Mouse (Mus musculus): ENCODE data around the gene Ankrd33b. TPM values are rescaled to one million over a fixed set of nuclear protein-coding genes. Genes with fewer than 3 reads are reported as not detected.

Ankrd33b gene
- polyA plus RNA-seq, 1 experiment, result 6.1 TPM

DNA sequence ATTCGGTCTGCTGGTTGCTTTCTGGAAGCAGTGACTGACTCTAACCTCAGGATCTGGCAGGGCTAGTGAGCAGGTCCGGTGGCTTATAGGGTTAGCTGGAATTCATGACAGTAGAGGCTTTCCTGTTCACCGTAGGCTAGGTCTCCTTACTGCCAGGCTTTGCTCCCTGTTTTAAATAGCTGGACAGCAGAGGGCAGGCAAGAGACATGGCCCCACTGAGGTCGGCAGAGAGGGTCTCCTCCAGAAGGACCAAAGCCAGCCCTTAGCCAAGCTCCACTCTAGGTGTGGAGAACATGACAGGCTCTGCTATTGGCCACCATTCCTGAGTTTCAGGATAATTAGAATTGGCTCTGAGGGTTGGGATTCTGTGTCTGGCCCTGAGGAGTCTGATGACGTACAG is 83.4 kb downstream of the Ankrd33b start:
- TF ChIP-seq CTCF (IDR thresholded peaks at IDR 0.05; ENCODE audit: control insufficient read depth, insufficient read depth, insufficient read length) (no peak), MYOD1 (IDR thresholded peaks at IDR 0.05; ENCODE audit: control insufficient read depth, insufficient read length, low read depth) (no peak), MAX (IDR thresholded peaks at IDR 0.05) (no peak), USF1 (IDR thresholded peaks at IDR 0.05; ENCODE audit: low read depth) (no peak), MYOG (IDR thresholded peaks at IDR 0.05; ENCODE audit: control insufficient read depth, extremely low read depth, insufficient read length) (no peak), CEBPB (IDR thresholded peaks at IDR 0.05; ENCODE audit: low read depth) (no peak), FOSL1 (IDR thresholded peaks at IDR 0.05; ENCODE audit: insufficient read depth, low read length, poor library complexity, severe bottlenecking) (no peak)
- H3K79me3 ChIP-seq (ENCODE audit: low read depth), result no peaks in the 10 kb centered on the region
- no peaks in the 10 kb centered on the region for H3K79me2 ChIP-seq (ENCODE audit: control insufficient read depth, insufficient read depth)
- no peak overlapping the region for H3ac ChIP-seq (ENCODE audit: control insufficient read depth, insufficient read length, low read depth)
- no peaks in the 10 kb centered on the region for H3K36me3 ChIP-seq (ENCODE audit: control insufficient read depth, insufficient read depth)
- no peaks in the 10 kb centered on the region for H3K27me3 ChIP-seq (ENCODE audit: control insufficient read depth, insufficient read depth, insufficient read length)
- no peak overlapping the region for H3K4me3 ChIP-seq (ENCODE audit: insufficient read depth, poor library complexity, severe bottlenecking)

DNA sequence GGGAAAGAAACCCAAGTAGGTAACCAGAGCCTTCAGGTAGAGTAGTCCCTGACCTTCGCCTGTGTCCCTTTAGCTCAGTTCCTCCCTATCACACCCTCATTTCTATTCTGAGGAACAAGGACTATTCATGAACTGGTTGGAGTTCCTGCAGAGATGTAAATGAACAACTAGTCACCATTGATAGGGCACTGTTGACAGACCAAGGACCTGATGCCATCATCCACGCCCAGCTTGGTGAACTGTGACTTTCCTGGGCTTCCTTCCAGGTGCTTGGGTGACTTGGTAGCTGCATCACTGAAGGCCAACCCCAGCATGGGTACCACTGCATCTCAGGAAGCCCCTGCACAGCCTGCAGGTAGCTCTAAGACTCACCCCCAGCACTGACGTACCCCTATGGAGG is 85.2 kb downstream of the Ankrd33b start:
- TF ChIP-seq CTCF (IDR thresholded peaks at IDR 0.05; ENCODE audit: control insufficient read depth, insufficient read depth, insufficient read length), result no peak
- no peak for TF ChIP-seq CEBPB (IDR thresholded peaks at IDR 0.05; ENCODE audit: low read depth)
- TF ChIP-seq USF1 (IDR thresholded peaks at IDR 0.05; ENCODE audit: low read depth), result no peak
- no peak for TF ChIP-seq MAX (IDR thresholded peaks at IDR 0.05)
- no peak for TF ChIP-seq MYOD1 (IDR thresholded peaks at IDR 0.05; ENCODE audit: control insufficient read depth, insufficient read length, low read depth)
- TF ChIP-seq FOSL1 (IDR thresholded peaks at IDR 0.05; ENCODE audit: insufficient read depth, low read length, poor library complexity, severe bottlenecking), result no peak
- TF ChIP-seq MYOG (IDR thresholded peaks at IDR 0.05; ENCODE audit: control insufficient read depth, extremely low read depth, insufficient read length), result no peak
- no peaks in the 10 kb centered on the region for H3K79me2 ChIP-seq (ENCODE audit: control insufficient read depth, insufficient read depth)
- H3K4me3 ChIP-seq (ENCODE audit: insufficient read depth, poor library complexity, severe bottlenecking), result no peak overlapping the region
- H3K79me3 ChIP-seq (ENCODE audit: low read depth), result no peaks in the 10 kb centered on the region
- H3ac ChIP-seq (ENCODE audit: control insufficient read depth, insufficient read length, low read depth), result no peak overlapping the region
- H3K27me3 ChIP-seq (ENCODE audit: control insufficient read depth, insufficient read depth, insufficient read length), result no peaks in the 10 kb centered on the region
- H3K36me3 ChIP-seq (ENCODE audit: control insufficient read depth, insufficient read depth), result no peaks in the 10 kb centered on the region

DNA sequence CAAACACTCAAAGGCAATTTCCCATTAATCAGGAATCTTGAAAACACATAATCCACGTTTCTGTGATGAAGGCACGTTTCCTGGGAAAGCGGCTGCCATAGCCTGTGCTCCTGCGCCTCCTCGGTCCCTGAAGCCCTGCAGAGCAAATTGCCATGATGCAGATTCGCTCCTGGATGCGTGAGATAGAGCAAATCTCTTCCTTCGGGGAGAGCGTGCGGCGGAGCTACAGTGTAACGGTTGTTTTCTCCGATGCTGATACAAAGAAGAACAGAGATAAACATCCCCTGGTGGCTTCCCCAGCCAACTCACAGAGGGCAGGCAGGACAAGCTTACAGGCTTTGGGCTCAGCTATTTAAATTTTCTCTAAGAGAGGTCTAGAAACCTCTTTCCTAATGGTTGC is 85.7 kb downstream of the Ankrd33b start:
- no peaks in the 10 kb centered on the region for H3K36me3 ChIP-seq (ENCODE audit: control insufficient read depth, insufficient read depth)
- TF ChIP-seq CEBPB (IDR thresholded peaks at IDR 0.05; ENCODE audit: low read depth), result no peak
- TF ChIP-seq USF1 (IDR thresholded peaks at IDR 0.05; ENCODE audit: low read depth), result no peak
- TF ChIP-seq MAX (IDR thresholded peaks at IDR 0.05), result no peak
- TF ChIP-seq MYOG (IDR thresholded peaks at IDR 0.05; ENCODE audit: control insufficient read depth, extremely low read depth, insufficient read length), result no peak
- no peak for TF ChIP-seq FOSL1 (IDR thresholded peaks at IDR 0.05; ENCODE audit: insufficient read depth, low read length, poor library complexity, severe bottlenecking)
- TF ChIP-seq CTCF (IDR thresholded peaks at IDR 0.05; ENCODE audit: control insufficient read depth, insufficient read depth, insufficient read length), result no peak
- TF ChIP-seq MYOD1 (IDR thresholded peaks at IDR 0.05; ENCODE audit: control insufficient read depth, insufficient read length, low read depth), result no peak
- no peaks in the 10 kb centered on the region for H3K79me3 ChIP-seq (ENCODE audit: low read depth)
- no peaks in the 10 kb centered on the region for H3K27me3 ChIP-seq (ENCODE audit: control insufficient read depth, insufficient read depth, insufficient read length)
- no peak overlapping the region for H3ac ChIP-seq (ENCODE audit: control insufficient read depth, insufficient read length, low read depth)
- H3K79me2 ChIP-seq (ENCODE audit: control insufficient read depth, insufficient read depth), result no peaks in the 10 kb centered on the region
- no peak overlapping the region for H3K4me3 ChIP-seq (ENCODE audit: insufficient read depth, poor library complexity, severe bottlenecking)

DNA sequence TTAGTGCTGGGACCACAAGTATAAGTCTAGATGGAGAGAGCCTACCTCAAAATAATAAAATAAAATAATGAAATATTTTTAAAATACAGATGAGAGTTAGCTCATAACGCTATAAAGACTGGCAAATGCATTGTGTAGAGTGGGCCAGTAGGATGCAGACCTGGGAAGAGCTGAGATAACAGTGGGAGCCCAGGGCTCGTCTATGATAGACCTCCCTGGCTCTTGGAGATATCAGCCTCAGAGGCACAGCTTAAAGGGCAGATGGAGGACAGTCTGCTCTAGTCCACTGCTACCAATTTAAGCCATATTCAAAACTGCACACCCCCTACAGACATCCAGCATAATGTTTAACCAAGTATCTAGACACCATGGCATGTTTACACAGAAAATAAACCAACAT is 86.8 kb downstream of the Ankrd33b start:
- H3K79me2 ChIP-seq (ENCODE audit: control insufficient read depth, insufficient read depth), result no peaks in the 10 kb centered on the region
- no peak overlapping the region for H3K4me3 ChIP-seq (ENCODE audit: insufficient read depth, poor library complexity, severe bottlenecking)
- TF ChIP-seq CTCF (IDR thresholded peaks at IDR 0.05; ENCODE audit: control insufficient read depth, insufficient read depth, insufficient read length) (no peak), MYOD1 (IDR thresholded peaks at IDR 0.05; ENCODE audit: control insufficient read depth, insufficient read length, low read depth) (no peak), CEBPB (IDR thresholded peaks at IDR 0.05; ENCODE audit: low read depth) (no peak), MYOG (IDR thresholded peaks at IDR 0.05; ENCODE audit: control insufficient read depth, extremely low read depth, insufficient read length) (no peak), MAX (IDR thresholded peaks at IDR 0.05) (no peak), FOSL1 (IDR thresholded peaks at IDR 0.05; ENCODE audit: insufficient read depth, low read length, poor library complexity, severe bottlenecking) (no peak), USF1 (IDR thresholded peaks at IDR 0.05; ENCODE audit: low read depth) (no peak)
- H3K79me3 ChIP-seq (ENCODE audit: low read depth), result no peaks in the 10 kb centered on the region
- H3K36me3 ChIP-seq (ENCODE audit: control insufficient read depth, insufficient read depth), result no peaks in the 10 kb centered on the region
- H3K27me3 ChIP-seq (ENCODE audit: control insufficient read depth, insufficient read depth, insufficient read length), result no peaks in the 10 kb centered on the region
- no peak overlapping the region for H3ac ChIP-seq (ENCODE audit: control insufficient read depth, insufficient read length, low read depth)

DNA sequence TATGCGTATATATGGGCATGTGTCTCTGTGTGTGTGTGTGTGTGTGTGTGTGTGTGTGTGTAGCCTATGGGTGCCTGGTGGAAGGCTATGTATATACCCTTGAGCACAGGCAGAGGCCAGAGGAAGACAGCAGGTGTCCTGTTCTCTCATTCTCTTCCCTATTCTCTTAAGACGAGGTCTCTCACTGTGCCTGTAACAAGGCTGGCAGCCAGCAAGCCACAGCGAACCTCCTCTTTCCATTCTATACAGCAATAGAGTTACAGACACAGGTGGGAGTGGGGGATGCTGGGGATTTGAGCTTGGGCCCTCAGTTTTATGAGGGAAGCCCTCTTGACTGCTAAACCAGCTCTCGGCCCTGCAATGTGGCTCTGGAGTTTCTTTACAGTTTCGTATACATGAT is 87.5 kb downstream of the Ankrd33b start:
- Histone ChIP-seq H3ac (ENCODE audit: control insufficient read depth, insufficient read length, low read depth) (no peak overlapping the region), H3K27me3 (ENCODE audit: control insufficient read depth, insufficient read depth, insufficient read length) (no peaks in the 10 kb centered on the region), H3K36me3 (ENCODE audit: control insufficient read depth, insufficient read depth) (peaks cover 2% of the 10 kb centered on the region), H3K79me2 (ENCODE audit: control insufficient read depth, insufficient read depth) (no peaks in the 10 kb centered on the region), H3K4me3 (ENCODE audit: insufficient read depth, poor library complexity, severe bottlenecking) (no peak overlapping the region), H3K79me3 (ENCODE audit: low read depth) (no peaks in the 10 kb centered on the region)
- TF ChIP-seq MAX (IDR thresholded peaks at IDR 0.05) (no peak), USF1 (IDR thresholded peaks at IDR 0.05; ENCODE audit: low read depth) (no peak), MYOD1 (IDR thresholded peaks at IDR 0.05; ENCODE audit: control insufficient read depth, insufficient read length, low read depth) (no peak), MYOG (IDR thresholded peaks at IDR 0.05; ENCODE audit: control insufficient read depth, extremely low read depth, insufficient read length) (no peak), CTCF (IDR thresholded peaks at IDR 0.05; ENCODE audit: control insufficient read depth, insufficient read depth, insufficient read length) (no peak), CEBPB (IDR thresholded peaks at IDR 0.05; ENCODE audit: low read depth) (no peak), FOSL1 (IDR thresholded peaks at IDR 0.05; ENCODE audit: insufficient read depth, low read length, poor library complexity, severe bottlenecking) (no peak)

DNA sequence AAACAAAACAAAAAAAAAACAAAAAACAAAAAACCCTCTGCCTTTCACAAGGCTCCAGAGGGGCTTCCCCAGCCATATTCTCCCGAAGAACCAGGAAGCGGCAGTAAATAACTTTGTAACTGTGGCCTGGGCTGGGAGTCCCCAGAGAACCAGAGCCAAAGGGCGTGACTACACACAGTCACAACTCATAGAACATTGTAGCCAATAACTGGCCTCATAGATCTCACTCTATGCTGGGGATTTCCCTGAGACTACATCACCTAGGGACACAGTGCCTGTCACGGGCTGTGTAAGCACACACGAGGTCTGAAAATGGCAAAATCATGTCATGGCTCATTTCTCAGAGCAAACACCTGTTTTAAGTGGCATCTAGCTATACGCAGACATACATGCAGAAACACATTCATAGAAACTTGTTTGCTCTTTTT is 87.9 kb downstream of the Ankrd33b start:
- H3ac ChIP-seq (ENCODE audit: control insufficient read depth, insufficient read length, low read depth), result no peak overlapping the region
- peaks cover 7% of the 10 kb centered on the region for H3K36me3 ChIP-seq (ENCODE audit: control insufficient read depth, insufficient read depth)
- H3K4me3 ChIP-seq (ENCODE audit: insufficient read depth, poor library complexity, severe bottlenecking), result no peak overlapping the region
- no peaks in the 10 kb centered on the region for H3K79me2 ChIP-seq (ENCODE audit: control insufficient read depth, insufficient read depth)
- no peaks in the 10 kb centered on the region for H3K79me3 ChIP-seq (ENCODE audit: low read depth)
- H3K27me3 ChIP-seq (ENCODE audit: control insufficient read depth, insufficient read depth, insufficient read length), result no peaks in the 10 kb centered on the region
- no peak for TF ChIP-seq USF1 (IDR thresholded peaks at IDR 0.05; ENCODE audit: low read depth)
- TF ChIP-seq CEBPB (IDR thresholded peaks at IDR 0.05; ENCODE audit: low read depth), result no peak
- no peak for TF ChIP-seq CTCF (IDR thresholded peaks at IDR 0.05; ENCODE audit: control insufficient read depth, insufficient read depth, insufficient read length)
- no peak for TF ChIP-seq MYOD1 (IDR thresholded peaks at IDR 0.05; ENCODE audit: control insufficient read depth, insufficient read length, low read depth)
- TF ChIP-seq MYOG (IDR thresholded peaks at IDR 0.05; ENCODE audit: control insufficient read depth, extremely low read depth, insufficient read length), result no peak
- TF ChIP-seq FOSL1 (IDR thresholded peaks at IDR 0.05; ENCODE audit: insufficient read depth, low read length, poor library complexity, severe bottlenecking), result no peak
- no peak for TF ChIP-seq MAX (IDR thresholded peaks at IDR 0.05)
